Mouse (Mus musculus): ENCODE measurements around the gene Tap2.

GRCm38 (mm10) chr17:34199050-34199619 lies 4.2 kb upstream of the Tap2 start:
- no peak for TF ChIP-seq POLR2A (IDR thresholded peaks at IDR 0.05; ENCODE audit: extremely low read depth, insufficient read depth, low read length)
- TF ChIP-seq CTCF (IDR thresholded peaks at IDR 0.05; ENCODE audit: low read depth, low read length), result no peak

All from liver, adult 2 months (tissue).